Mouse (Mus musculus) gastrocnemius, postnatal 14 days (tissue): Measurements from ENCODE around the gene Wdfy3. TPM values are rescaled to one million over a fixed set of nuclear protein-coding genes. Genes with fewer than 3 reads are reported as not detected.

Source experiments
- DNase-seq: peaks from one replicate; pipeline ENCODE4 v3.0.0; 2021; ENCODE audit warnings: mixed read lengths
- intact Hi-C: fragments of 180-260 bp; cut with DNase I; formaldehyde crosslinking; loops from one replicate; pipeline ENCODE4 v1.15.1; 2025; ENCODE audit warnings: low total_unique reads
- total RNA-seq, 2 experiments: library from RNA; stranded (reverse); gene quantifications; 2 replicates each; pipeline ENCODE4 v1.2.3; 2021

The Wdfy3 gene
- total RNA-seq, 2 experiments from 2014 or later = 21.5 to 23.0 TPM

- intact Hi-C loops = no loop called here
- DNase-seq = no peak
These were observed 248.0 kb downstream of the Wdfy3 start for GRCm38 (mm10) chr5:101821491-101822310.

- intact Hi-C loops = no loop called here
- DNase-seq = no peak
These were observed 248.7 kb downstream of the Wdfy3 start for GRCm38 (mm10) chr5:101821052-101821451.

- intact Hi-C loops = no loop called here
- DNase-seq = no peak
These were observed 249.9 kb downstream of the Wdfy3 start for GRCm38 (mm10) chr5:101819844-101820243.

GRCm38 (mm10) chr5:101819216-101819615, 250.5 kb downstream of the Wdfy3 start:
- no peak for DNase-seq

GRCm38 (mm10) chr5:101816822-101817221, 252.9 kb downstream of the Wdfy3 start:
- DNase-seq = no peak
- intact Hi-C loops = no loop called here

More at GRCm38 (mm10) chr5:101819216-101819615, 250.5 kb downstream of the Wdfy3 start:
- intact Hi-C loops = no loop called here

- intact Hi-C loops = no loop called here
- no peak for DNase-seq
These were observed 258.2 kb downstream of the Wdfy3 start for GRCm38 (mm10) chr5:101811296-101812169.

- intact Hi-C loops = no loop called here
- DNase-seq = no peak
These were observed 267.2 kb downstream of the Wdfy3 start for GRCm38 (mm10) chr5:101802358-101803022.

GRCm38 (mm10) chr5:101801891-101802290, 267.8 kb downstream of the Wdfy3 start:
- intact Hi-C loops = no loop called here
- DNase-seq = no peak

GRCm38 (mm10) chr5:101792665-101793064, 277.1 kb downstream of the Wdfy3 start:
- no peak for DNase-seq
- intact Hi-C loops = no loop called here

- DNase-seq = no peak
- intact Hi-C loops = no loop called here
These were observed 279.2 kb downstream of the Wdfy3 start for GRCm38 (mm10) chr5:101790560-101790959.

GRCm38 (mm10) chr5:101789770-101790169, 280.0 kb downstream of the Wdfy3 start:
- intact Hi-C loops = no loop called here
- no peak for DNase-seq

- DNase-seq = no peak
These were observed 283.7 kb downstream of the Wdfy3 start for GRCm38 (mm10) chr5:101785921-101786614.

GRCm38 (mm10) chr5:101784787-101785186, 284.9 kb downstream of the Wdfy3 start:
- intact Hi-C loops = no loop called here
- no peak for DNase-seq

More at GRCm38 (mm10) chr5:101785921-101786614, 283.7 kb downstream of the Wdfy3 start:
- intact Hi-C loops = no loop called here

GRCm38 (mm10) chr5:101784328-101784727, 285.4 kb downstream of the Wdfy3 start:
- intact Hi-C loops = no loop called here
- no peak for DNase-seq
